Mouse (Mus musculus): ENCODE measurements around the gene Nos3.

GRCm38 (mm10) chr5:24364963-24365362, 353 bp downstream of the Nos3 start:
- TF ChIP-seq CTCF (IDR thresholded peaks at IDR 0.05; ENCODE audit: low read depth, low read length) (no peak), POLR2A (IDR thresholded peaks at IDR 0.05; ENCODE audit: borderline replicate concordance, low read depth, low read length) (no peak)
